23 mouse cellular contexts compared by ENCODE assay signal in the genomic region with DNA sequence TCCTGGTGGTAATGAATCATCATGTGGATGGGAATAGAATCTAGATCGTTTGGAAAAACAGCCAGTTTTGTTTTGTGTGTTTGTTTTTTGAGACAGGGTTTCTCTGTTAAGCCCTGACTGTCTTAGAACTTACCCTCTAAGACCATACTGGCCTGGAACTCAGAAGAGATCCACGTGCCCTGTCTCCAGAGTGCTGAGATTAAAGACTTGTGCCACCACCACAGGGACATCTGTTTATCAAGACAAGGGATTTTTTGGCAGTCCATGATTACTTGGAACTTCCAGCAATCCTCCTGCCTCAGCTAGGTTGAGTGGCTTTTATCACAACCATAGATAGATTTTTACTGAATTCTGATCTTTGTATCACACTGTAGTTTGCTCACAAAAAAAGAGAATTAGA. TPM values are rescaled to one million over a fixed set of nuclear protein-coding genes. Genes with fewer than 3 reads are reported as not detected.
DNase-seq lines count a peak whose midpoint lies in the region; ATAC-seq and TF ChIP-seq lines count a peak whose summit lies in the region.
"Had no signal": no experiment of that assay in that cellular context is flagged by ENCODE, and none has a peak within 500 bp of the region (broad histone marks: within the 10 kb centered on the region; RNA-seq: fewer than 3 reads in every experiment).

No protein-coding gene starts in this region.

- TF ChIP-seq EP300 in liver, postnatal 0 days (IDR thresholded peaks at IDR 0.05; ENCODE audit: low read depth) = no peak

- no peak overlapping the region for H3K9ac ChIP-seq in ES-E14 (ENCODE audit: insufficient read depth, low read depth, low read length, poor library complexity, severe bottlenecking)
- H3K9ac ChIP-seq in liver, postnatal 0 days (replicated peaks) = no peak overlapping the region
- H3K9ac ChIP-seq: midbrain, embryonic 15.5 days; neural tube, embryonic 15.5 days; stomach, embryonic 15.5 days had no signal

- H3K36me3 ChIP-seq in megakaryocyte, embryonic 14.5 days (replicated peaks; ENCODE audit: low read length) = peaks cover 23% of the 10 kb centered on the region
- peaks cover 21% of the 10 kb centered on the region for H3K36me3 ChIP-seq in ES-E14 (ENCODE audit: control insufficient read depth, insufficient read depth, low read length, poor library complexity, severe bottlenecking)
- peaks cover 13% of the 10 kb centered on the region for H3K36me3 ChIP-seq in liver, postnatal 0 days (replicated peaks; ENCODE audit: insufficient read depth, low read length)

- ATAC-seq in megakaryocyte, adult 5-6 weeks (ENCODE audit: poor library complexity, severe bottlenecking) = no peak
- ATAC-seq in liver, postnatal 0 days = no peak
- ATAC-seq: CD4-positive, CD25-positive, alpha-beta regulatory T cell, adult 4 months; forebrain, embryonic 14.5 days; hindbrain, embryonic 16.5 days; intestine, embryonic 16.5 days; lung, postnatal 0 days; midbrain, embryonic 15.5 days had no signal

- H3K9me3 ChIP-seq in megakaryocyte, embryonic 14.5 days = no peaks in the 10 kb centered on the region
- H3K9me3 ChIP-seq in ES-E14 (ENCODE audit: control insufficient read depth, insufficient read depth, low read depth, low read length) = no peaks in the 10 kb centered on the region
- H3K9me3 ChIP-seq in liver, postnatal 0 days (ENCODE audit: low read length) = no peaks in the 10 kb centered on the region
- H3K9me3 ChIP-seq: midbrain, embryonic 15.5 days; neural tube, embryonic 15.5 days; stomach, embryonic 15.5 days had no signal

- peak overlapping the region; percentile 50 for H3K4me2 ChIP-seq in liver, postnatal 0 days (ENCODE audit: low read depth, low read length)

- H3K27ac ChIP-seq in ES-E14 (ENCODE audit: insufficient read depth, low read depth, low read length, poor library complexity, severe bottlenecking) = no peak overlapping the region
- H3K27ac ChIP-seq in brown adipose tissue, adult 24 weeks (replicated peaks; ENCODE audit: low read depth, low read length) = 0 out of 2 replicates have a peak overlapping the region, but pooled peaks have one; percentile 19
- peak overlapping the region; percentile 85 for H3K27ac ChIP-seq in liver, postnatal 0 days (ENCODE audit: low read depth)
- H3K27ac ChIP-seq: midbrain, embryonic 15.5 days; stomach, embryonic 15.5 days had no signal

- H3K4me3 ChIP-seq in megakaryocyte, embryonic 14.5 days (replicated peaks) = peak overlapping the region; percentile 21
- no peak overlapping the region for H3K4me3 ChIP-seq in ES-E14 (ENCODE audit: insufficient read depth in 1 of 2, low read depth in 1 of 2, low read length in 2 of 2, poor library complexity in 1 of 2, severe bottlenecking in 1 of 2)
- no peak overlapping the region for H3K4me3 ChIP-seq in brown adipose tissue, adult 24 weeks (ENCODE audit: insufficient read depth, low read depth, low read length)
- H3K4me3 ChIP-seq in liver, postnatal 0 days (ENCODE audit: low read depth, low read length) = no peak overlapping the region
- H3K4me3 ChIP-seq: heart, adult 2 months; stomach, embryonic 15.5 days had no signal

- H3K4me1 ChIP-seq in megakaryocyte, embryonic 14.5 days = peaks cover 55% of the 10 kb centered on the region
- H3K4me1 ChIP-seq in ES-E14 (ENCODE audit: control insufficient read depth in 2 of 2, insufficient read depth in 2 of 2, low read length in 2 of 2, poor library complexity in 1 of 2) = peaks cover 0 to 6% of the 10 kb centered on the region in 2 experiments; a peak in 2 of 4 replicates
- H3K4me1 ChIP-seq in brown adipose tissue, adult 24 weeks (ENCODE audit: control insufficient read depth, insufficient read depth, insufficient read length, low read length) = no peaks in the 10 kb centered on the region; the same call in 1 of the 2 replicates
- H3K4me1 ChIP-seq in liver, postnatal 0 days (ENCODE audit: insufficient read depth) = peaks cover 41% of the 10 kb centered on the region

- DNase-seq in ES-E14 (ENCODE audit: low read depth, low spot score) = no peak
- no peak for DNase-seq in liver, postnatal 0 days
- DNase-seq in urinary bladder, postnatal 25 days (ENCODE audit: low spot score) = no peak
- DNase-seq in embryo, embryonic 10 days (ENCODE audit: low spot score) = no peak
- DNase-seq: cerebellum, adult 11 months; gastrocnemius, postnatal 25 days; heart, adult 2 months; heart, postnatal 36 days; kidney, postnatal 10 days; layer of hippocampus, postnatal 36 days; right cerebral cortex, postnatal 14 days had no signal

- no peak for TF ChIP-seq CTCF in liver, postnatal 0 days (IDR thresholded peaks at IDR 0.05; ENCODE audit: low read depth)

- WGBS in liver, postnatal 0 days (ENCODE audit: insufficient replicate concordance) = 46% methylated on average over 2 of the region's 2 CpGs

- in situ Hi-C loops in ES-E14 (cut with MboI; ENCODE audit: low sequenced_read_pairs in 2 of 2, unreplicated experiment in 2 of 2) = no loop called here

- H3K27me3 ChIP-seq in megakaryocyte, embryonic 14.5 days (replicated peaks) = no peaks in the 10 kb centered on the region
- no peaks in the 10 kb centered on the region for H3K27me3 ChIP-seq in liver, postnatal 0 days (ENCODE audit: insufficient read depth, low read length)
- H3K27me3 ChIP-seq: midbrain, embryonic 15.5 days; neural tube, embryonic 15.5 days; stomach, embryonic 15.5 days had no signal

TF ChIP-seq in ES-E14, 5 proteins besides CTCF, POLR2A, EP300 and RAD21:
- TF ChIP-seq CHD2 (IDR thresholded peaks at IDR 0.05; ENCODE audit: low read depth, low read length) (no peak), HCFC1 (IDR thresholded peaks at IDR 0.05; ENCODE audit: borderline replicate concordance, insufficient read depth, low read length) (no peak), MAFK (IDR thresholded peaks at IDR 0.05; ENCODE audit: insufficient read depth, low read depth, low read length) (no peak), ZC3H11A (IDR thresholded peaks at IDR 0.05; ENCODE audit: borderline replicate concordance, low read depth, low read length) (0 out of 2 replicates have a peak, but pooled peaks have one; percentile 6), ZNF384 (IDR thresholded peaks at IDR 0.05; ENCODE audit: low read depth, low read length) (no peak)

RNA-seq across cellular contexts. Expression of a gene that starts 1.6 kb away (rescaled TPM):
- 2,272 and 5,289 TPM in 2 replicates for polyA plus RNA-seq in megakaryocyte, embryonic 14.5 days (2012; ENCODE audit: insufficient read depth, low replicate concordance)
- total RNA-seq in megakaryocyte, adult 5-6 weeks (2015) = 1,171 and 1,242 TPM in 2 replicates
- 206 and 296 TPM in 2 replicates for total RNA-seq in megakaryocyte, adult 5-6 weeks (2017)
- total RNA-seq in ES-E14 (2012; rRNA removed) = 823 and 1,116 TPM in 2 replicates
- 447 and 892 TPM in 2 replicates for polyA plus RNA-seq in brown adipose tissue, adult 24 weeks (2012; ENCODE audit: insufficient read depth, insufficient read length, missing spikeins)
- 1,017 and 1,029 TPM in 2 replicates for polyA plus RNA-seq in liver, postnatal 0 days (2015; fragmentation: Nextera tagmentation; extraction: Ambion mirVana)

RNA-seq across cellular contexts. Expression of a gene that starts 11.5 kb away (rescaled TPM):
- polyA plus RNA-seq in megakaryocyte, embryonic 14.5 days (2012; ENCODE audit: insufficient read depth, low replicate concordance) = not detected in 2 replicates
- total RNA-seq in megakaryocyte, adult 5-6 weeks (2015) = not detected in 2 replicates
- total RNA-seq in megakaryocyte, adult 5-6 weeks (2017) = not detected in 2 replicates
- 0.67 and 1.0 TPM in 2 replicates for total RNA-seq in ES-E14 (2012; rRNA removed)
- polyA plus RNA-seq in brown adipose tissue, adult 24 weeks (2012; ENCODE audit: insufficient read depth, insufficient read length, missing spikeins) = 2.4 and 4.9 TPM in 2 replicates
- polyA plus RNA-seq in liver, postnatal 0 days (2015; fragmentation: Nextera tagmentation; extraction: Ambion mirVana) = 1.6 TPM in 1 of 2 replicates, not detected in the other
- total RNA-seq: megakaryocyte-erythroid progenitor cell, adult 5-6 weeks had no signal
- polyA plus RNA-seq: CD4-positive, CD25-positive, alpha-beta regulatory T cell, adult 4 months had no signal

RNA-seq across cellular contexts. Expression of a gene that starts 19.0 kb away (rescaled TPM):
- polyA plus RNA-seq in megakaryocyte, embryonic 14.5 days (2012; ENCODE audit: insufficient read depth, low replicate concordance) = 0.04 TPM in 1 of 2 replicates, not detected in the other
- not detected in 2 replicates for total RNA-seq in megakaryocyte, adult 5-6 weeks (2015)
- total RNA-seq in megakaryocyte, adult 5-6 weeks (2017) = not detected in 2 replicates
- 2.4 and 6.9 TPM in 2 replicates for total RNA-seq in ES-E14 (2012; rRNA removed)
- polyA plus RNA-seq in brown adipose tissue, adult 24 weeks (2012; ENCODE audit: insufficient read depth, insufficient read length, missing spikeins) = not detected in 2 replicates
- polyA plus RNA-seq in liver, postnatal 0 days (2015; fragmentation: Nextera tagmentation; extraction: Ambion mirVana) = not detected in 2 replicates
- polyA plus RNA-seq: CD4-positive, CD25-positive, alpha-beta regulatory T cell, adult 4 months; lung, postnatal 0 days had no signal

RNA-seq across cellular contexts. Expression of a gene that starts 19.8 kb away (rescaled TPM):
- polyA plus RNA-seq in megakaryocyte, embryonic 14.5 days (2012; ENCODE audit: insufficient read depth, low replicate concordance) = 1.1 and 5.5 TPM in 2 replicates
- not detected in 2 replicates for total RNA-seq in megakaryocyte, adult 5-6 weeks (2015)
- not detected in 2 replicates for total RNA-seq in megakaryocyte, adult 5-6 weeks (2017)
- 1.0 and 1.9 TPM in 2 replicates for total RNA-seq in ES-E14 (2012; rRNA removed)
- polyA plus RNA-seq in brown adipose tissue, adult 24 weeks (2012; ENCODE audit: insufficient read depth, insufficient read length, missing spikeins) = not detected in 2 replicates
- 0.06 TPM in 1 of 2 replicates, not detected in the other for polyA plus RNA-seq in liver, postnatal 0 days (2015; fragmentation: Nextera tagmentation; extraction: Ambion mirVana)
- polyA plus RNA-seq: CD4-positive, CD25-positive, alpha-beta regulatory T cell, adult 4 months; hindbrain, embryonic 16.5 days; neural tube, embryonic 15.5 days; stomach, embryonic 15.5 days had no signal

RNA-seq across cellular contexts. Expression of a gene that starts 26.4 kb away (rescaled TPM):
- polyA plus RNA-seq in megakaryocyte, embryonic 14.5 days (2012; ENCODE audit: insufficient read depth, low replicate concordance) = 184 and 251 TPM in 2 replicates
- total RNA-seq in megakaryocyte, adult 5-6 weeks (2015) = 82.4 and 84.3 TPM in 2 replicates
- 35.5 and 43.5 TPM in 2 replicates for total RNA-seq in megakaryocyte, adult 5-6 weeks (2017)
- total RNA-seq in ES-E14 (2012; rRNA removed) = 77.2 and 87.1 TPM in 2 replicates
- 30.2 and 40.5 TPM in 2 replicates for polyA plus RNA-seq in brown adipose tissue, adult 24 weeks (2012; ENCODE audit: insufficient read depth, insufficient read length, missing spikeins)
- 42.0 and 43.7 TPM in 2 replicates for polyA plus RNA-seq in liver, postnatal 0 days (2015; fragmentation: Nextera tagmentation; extraction: Ambion mirVana)
